Mouse (Mus musculus): ENCODE measurements around the gene Clpsl2.

Clpsl2 gene

DNA sequence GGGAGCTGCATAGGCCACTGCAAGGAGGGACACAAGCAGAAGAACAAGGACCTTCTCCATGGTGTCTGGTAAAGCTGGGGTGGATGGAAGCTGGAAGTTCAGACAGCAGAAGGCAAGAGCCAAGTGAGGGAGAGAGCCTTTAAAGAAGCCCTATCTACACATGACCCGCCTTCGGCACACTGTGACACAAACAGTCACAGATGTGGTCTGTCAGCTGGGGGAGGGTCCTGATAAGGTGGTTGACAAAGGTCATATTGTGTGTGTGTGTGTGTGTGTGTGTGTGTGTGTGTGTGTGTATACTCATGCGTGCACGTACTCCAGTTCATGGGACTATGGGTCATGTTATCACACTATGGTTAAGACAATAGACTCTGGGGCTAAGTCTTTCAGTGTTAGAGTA lies 11.4 kb downstream of the Clpsl2 start, which contains the start of gene Clps:
Gene Clps, minus strand, starts transcription at position 169 of the 400 bp plus-strand sequence.
- no peak for DNase-seq (ENCODE audit: low spot score in 2 of 2)

DNA sequence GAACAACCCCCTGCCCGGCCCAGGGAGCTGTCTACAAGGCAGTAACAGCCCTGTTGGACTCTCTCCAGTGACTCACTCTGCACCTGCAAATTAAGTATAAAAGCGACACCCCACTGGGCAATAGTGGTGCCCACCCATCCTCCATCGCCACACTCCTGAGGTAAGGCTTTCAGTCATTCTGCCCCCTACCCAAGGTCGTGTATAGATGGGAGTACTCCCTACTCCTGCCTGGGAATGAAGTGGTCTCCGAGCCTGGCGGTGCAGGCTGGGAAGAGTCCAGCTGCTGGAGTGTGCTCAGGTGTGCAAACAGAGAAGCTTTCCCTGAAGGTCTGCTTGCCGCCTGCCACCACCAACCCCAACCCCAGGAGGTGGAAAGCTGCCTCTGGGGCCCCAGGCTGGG lies 12.4 kb downstream of the Clpsl2 start:
- DNase-seq (ENCODE audit: low spot score in 2 of 2) = no peak

DNA sequence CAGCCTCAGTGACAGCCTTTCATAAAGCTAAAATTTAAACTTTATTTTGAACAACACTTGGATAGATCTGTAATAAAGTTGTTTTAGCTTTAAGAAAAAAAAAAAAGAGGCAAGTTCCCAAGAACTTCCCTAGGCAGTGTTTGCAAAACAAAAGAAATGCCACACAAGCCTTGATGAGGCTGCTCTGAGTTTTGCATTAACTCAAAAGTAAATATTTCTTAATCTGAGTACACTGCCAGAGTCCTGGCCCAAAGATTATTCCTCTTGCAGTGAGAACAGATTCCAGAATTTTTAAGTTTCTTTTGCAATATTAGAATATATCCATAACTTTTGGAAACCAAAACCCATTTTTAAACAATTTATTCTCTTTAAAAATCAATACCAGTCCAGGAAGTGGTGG lies 16.0 kb downstream of the Clpsl2 start:
- no peak for DNase-seq (ENCODE audit: low spot score in 2 of 2)

DNA sequence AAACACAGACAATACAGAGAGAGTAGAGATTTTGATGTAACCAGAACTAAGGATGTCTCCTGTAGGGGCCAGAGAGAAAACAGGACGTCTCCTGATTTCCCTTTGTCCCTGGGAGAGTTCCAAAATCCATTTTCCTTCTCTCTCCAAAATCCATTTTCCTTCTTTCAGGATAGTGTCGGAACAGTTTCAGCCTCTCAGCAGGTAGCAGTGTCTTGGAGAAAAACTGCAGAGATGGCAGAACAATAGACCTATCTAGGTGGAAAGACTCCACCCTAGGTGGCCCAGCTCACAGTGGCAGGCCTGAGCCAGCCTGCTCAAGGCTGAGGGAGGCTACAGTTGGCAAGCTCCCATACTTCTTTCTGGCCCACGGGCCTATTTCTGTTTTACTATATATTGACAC lies 18.3 kb downstream of the Clpsl2 start:
- DNase-seq (ENCODE audit: low spot score in 2 of 2) = no peak

GRCm38 (mm10) chr17:28571868-28572267 lies 22.7 kb downstream of the Clpsl2 start:
- DNase-seq (ENCODE audit: low spot score in 2 of 2) = no peak

GRCm38 (mm10) chr17:28572521-28572920 lies 23.3 kb downstream of the Clpsl2 start:
- no peak for DNase-seq (ENCODE audit: low spot score in 2 of 2)

DNA sequence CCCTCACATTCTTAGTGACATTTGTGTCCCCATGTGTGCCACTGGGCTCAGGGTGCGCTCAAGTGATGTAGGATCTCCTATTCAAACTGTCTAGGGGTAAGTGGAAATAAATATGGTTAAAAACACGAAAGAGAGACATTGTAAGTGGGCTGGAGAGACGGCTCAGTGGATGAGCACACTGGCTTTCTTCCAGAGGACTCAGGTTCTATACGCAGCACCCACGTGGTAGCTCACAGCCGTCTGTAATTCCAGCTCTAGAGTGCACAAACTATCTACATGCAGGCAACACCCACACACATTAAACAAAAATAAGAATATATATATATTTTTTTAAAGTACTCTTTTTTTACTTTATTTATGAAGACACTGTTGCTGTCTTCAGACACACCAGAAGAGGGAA lies 23.7 kb downstream of the Clpsl2 start:
- DNase-seq (ENCODE audit: low spot score in 2 of 2) = no peak

GRCm38 (mm10) chr17:28575244-28576125 lies 26.3 kb downstream of the Clpsl2 start, which contains the start of gene Lhfpl5:
Gene Lhfpl5 (plus strand): TSS chr17:28575641.
- peak; percentile 29 to 71 for DNase-seq (ENCODE audit: low spot score in 2 of 2)

GRCm38 (mm10) chr17:28580396-28580795 lies 31.2 kb downstream of the Clpsl2 start:
- DNase-seq (ENCODE audit: low spot score in 2 of 2) = peak in 1 of 2 experiments; percentile 40

DNA sequence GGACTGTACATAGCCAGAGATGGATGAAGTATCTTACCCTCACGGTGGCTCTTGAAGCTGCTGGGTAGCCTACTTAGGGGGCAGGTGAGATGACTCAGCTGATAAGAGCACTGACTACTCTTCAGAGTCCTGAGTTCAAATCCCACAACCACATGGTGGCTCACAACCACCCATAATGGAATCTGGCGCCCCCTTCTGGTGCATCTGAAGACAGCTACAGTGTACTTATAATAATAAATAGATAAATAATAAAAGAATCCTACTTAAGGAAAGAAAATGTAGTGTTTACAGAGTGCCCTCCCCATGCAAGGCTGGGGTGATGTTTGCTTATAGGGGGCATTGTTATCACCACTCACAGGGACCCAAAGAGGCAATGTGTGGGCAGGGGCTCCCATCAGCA lies 31.8 kb downstream of the Clpsl2 start:
- no peak for DNase-seq (ENCODE audit: low spot score in 2 of 2)

DNA sequence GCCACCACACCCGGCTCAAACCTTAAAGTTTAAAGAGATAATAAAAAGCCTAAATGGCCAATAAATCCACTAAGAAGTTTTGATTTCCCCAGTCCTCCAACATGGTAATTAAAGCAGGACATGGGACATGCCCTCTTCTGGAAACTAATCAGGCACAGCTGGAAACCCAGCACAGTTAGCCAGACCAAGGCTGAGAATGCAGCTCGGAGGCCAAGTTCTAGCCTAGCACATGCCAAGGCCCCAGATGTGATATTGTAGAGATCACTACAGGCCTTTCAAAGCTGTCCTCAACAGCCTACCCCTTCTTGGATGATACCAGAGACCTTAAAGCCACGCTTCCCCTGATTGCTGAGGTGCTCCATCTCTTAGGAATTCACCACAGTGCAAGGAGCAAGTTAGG lies 37.3 kb downstream of the Clpsl2 start:
- DNase-seq (ENCODE audit: low spot score in 2 of 2) = no peak

DNA sequence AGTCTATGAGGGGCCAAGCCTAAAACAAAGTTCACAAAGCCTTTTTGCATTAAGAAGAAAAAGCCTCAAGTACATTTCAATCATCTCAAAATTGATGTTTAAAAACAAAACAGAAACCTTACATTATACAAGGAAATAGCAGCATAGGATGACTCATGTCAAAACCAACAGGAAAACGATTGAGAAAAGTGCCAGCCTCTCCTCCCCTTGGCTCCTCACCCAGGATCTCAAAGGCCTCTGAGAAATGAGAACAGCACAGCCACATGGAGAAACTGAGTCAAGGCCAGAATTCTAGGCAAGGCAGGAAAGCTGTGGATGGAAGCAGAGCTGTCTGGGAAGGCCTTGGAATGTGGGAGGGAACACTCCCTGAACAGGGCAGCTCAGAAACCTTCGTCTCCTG lies 39.4 kb downstream of the Clpsl2 start:
- no peak for DNase-seq (ENCODE audit: low spot score in 2 of 2)

DNA sequence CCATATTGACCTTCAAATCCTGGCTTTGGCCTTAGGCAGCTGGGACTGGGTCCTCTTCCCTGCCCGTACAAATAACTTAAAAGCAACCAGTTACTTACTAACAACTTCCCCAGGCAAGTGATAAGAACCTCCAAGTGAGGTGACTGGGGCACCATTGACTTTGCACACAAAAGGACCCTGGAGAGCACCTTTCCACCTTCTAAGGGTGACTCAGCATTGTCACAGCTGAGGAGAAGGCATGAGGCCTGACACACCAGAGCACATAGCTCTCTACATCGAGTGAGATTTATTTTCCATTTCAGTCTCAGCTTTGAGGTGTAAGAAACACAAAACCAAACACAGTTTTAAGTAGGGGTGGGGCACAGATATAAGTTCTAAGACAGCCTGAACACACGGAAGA lies 41.4 kb downstream of the Clpsl2 start:
- DNase-seq (ENCODE audit: low spot score in 2 of 2) = no peak

DNA sequence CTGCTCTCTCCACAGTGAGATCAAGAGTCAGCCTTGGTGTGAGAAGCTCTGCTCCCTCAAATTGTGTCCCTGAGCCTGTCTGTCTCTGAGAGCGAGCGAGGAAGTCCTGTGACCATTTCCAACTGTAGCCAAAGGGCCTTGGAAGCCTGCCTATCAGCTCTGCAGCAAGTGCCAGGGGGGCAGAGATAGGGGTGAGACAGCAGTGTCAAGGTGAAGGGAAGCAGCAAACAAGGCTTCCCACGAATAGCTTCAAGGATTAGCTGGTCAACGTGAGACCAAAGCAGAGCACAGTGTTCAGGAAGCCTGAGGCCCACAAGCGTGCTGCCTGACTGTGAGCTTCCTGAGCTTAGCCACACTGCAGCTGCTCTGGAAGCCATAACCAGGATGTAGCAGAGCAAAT lies 42.3 kb downstream of the Clpsl2 start:
- DNase-seq (ENCODE audit: low spot score in 2 of 2) = no peak

DNA sequence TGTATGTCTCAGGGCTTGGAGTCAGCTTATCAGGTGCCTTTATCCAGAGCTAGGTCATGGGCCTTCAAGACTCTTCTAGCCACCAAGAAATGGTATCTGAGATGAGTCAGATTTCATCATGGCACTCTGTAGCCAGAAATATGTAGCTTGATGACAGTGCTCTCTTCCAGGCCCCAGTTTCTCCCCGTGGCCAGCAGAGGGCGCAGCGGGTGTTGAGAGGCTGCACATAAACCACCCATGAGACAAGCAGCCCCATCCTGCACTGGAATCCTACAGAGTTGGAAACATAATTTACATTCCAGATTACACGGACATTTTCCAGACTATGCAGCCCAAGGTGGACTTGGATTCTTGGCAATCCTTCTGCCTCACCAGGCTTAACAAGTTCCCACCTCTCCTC lies 43.8 kb downstream of the Clpsl2 start:
- peak; percentile 43 to 85 for DNase-seq (ENCODE audit: low spot score in 2 of 2)

DNA sequence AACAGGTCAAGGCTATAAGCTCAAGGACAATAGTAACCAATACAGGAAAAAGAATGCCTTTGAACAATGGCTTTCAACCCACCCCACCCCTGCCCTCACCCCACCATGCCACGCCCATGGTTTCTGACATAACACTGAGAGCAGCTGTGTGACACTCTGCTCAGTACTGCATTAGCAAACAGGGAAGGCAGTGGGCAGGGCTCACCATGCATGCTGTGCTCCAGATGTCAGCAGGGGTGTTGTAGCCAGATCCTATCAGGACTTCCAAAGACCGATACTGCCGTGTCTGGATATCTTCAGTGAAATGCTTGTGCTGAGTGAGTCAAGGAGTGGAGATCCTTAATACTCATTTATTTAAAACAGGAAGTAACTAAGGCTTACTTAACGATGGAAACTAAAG lies 44.8 kb downstream of the Clpsl2 start:
- no peak for DNase-seq (ENCODE audit: low spot score in 2 of 2)

DNA sequence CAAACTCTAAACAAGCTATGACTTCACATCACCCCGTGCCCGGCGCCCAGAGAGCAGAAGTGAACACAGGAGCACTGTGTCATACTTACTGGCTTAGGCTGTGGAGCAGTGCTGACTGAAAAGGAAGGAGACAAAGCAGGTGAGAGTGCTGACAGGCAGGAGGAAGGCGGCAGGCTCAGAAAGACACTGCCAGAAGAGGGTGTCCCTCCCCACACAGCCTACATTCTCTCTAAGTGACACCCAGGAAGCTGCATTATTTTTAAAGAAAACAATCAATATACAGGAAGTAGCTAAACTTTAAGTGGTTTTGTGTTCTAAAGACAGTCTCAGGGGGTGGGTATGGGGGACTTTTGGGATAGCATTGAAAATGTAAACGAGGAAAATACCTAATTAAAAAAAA lies 51.6 kb downstream of the Clpsl2 start:
- DNase-seq (ENCODE audit: low spot score in 2 of 2) = no peak

GRCm38 (mm10) chr17:28601557-28602250 lies 52.5 kb downstream of the Clpsl2 start:
- no peak for DNase-seq (ENCODE audit: low spot score in 2 of 2)
